Comparison of ENCODE assay signal across 21 mouse cellular contexts in the genomic region with DNA sequence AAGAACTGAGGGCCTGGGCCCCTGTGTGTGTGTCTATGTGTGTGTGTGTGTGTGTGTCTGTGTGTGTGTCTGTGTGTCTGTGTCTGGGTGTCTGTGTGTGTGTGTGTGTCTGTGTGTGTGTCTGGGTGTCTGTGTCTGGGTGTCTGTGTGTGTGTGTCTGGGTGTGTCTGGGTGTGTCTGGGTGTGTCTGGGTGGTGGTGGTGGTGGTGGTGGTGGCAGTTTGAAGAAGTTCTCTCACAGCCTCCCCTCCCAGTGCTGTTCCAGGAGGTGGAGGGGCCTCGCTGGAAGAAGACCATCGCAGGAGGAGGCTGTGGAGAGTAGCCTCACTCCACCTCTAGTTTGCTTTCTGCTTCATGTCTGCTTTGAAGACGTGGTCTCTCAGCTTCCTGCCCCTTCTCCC. TPM values are rescaled to one million over a fixed set of nuclear protein-coding genes. Genes with fewer than 3 reads are reported as not detected.
DNase-seq lines count a peak whose midpoint lies in the region; ATAC-seq and TF ChIP-seq lines count a peak whose summit lies in the region.
"Had no signal": no experiment of that assay in that cellular context is flagged by ENCODE, and none has a peak within 500 bp of the region (broad histone marks: within the 10 kb centered on the region; RNA-seq: fewer than 3 reads in every experiment).

No protein-coding gene starts in this region.

- DNase-seq in c-Kit-positive CD71-positive TER-119-positive erythroid progenitor cells, embryonic 14.5 days (ENCODE audit: low spot score) = peak; percentile 16
- no peak for DNase-seq in liver, embryonic 13.5 days
- DNase-seq in liver, postnatal 0 days = no peak
- DNase-seq in spleen, postnatal 10 days (ENCODE audit: low spot score in 2 of 2) = no peak
- no peak for DNase-seq in right cerebral cortex, postnatal 4 days
- DNase-seq in midbrain, embryonic 11.5 days (ENCODE audit: low spot score, missing footprints) = no peak
- no peak for DNase-seq in lung, postnatal 36 days
- DNase-seq: adrenal gland, postnatal 10 days; cerebellum, adult 11-12 months; cerebellum, adult 9-11 months; cerebellum, postnatal 36 days; gastrocnemius, postnatal 36 days; heart, adult 2 months; heart, postnatal 36 days had no signal

- peaks cover 27% of the 10 kb centered on the region for H3K4me1 ChIP-seq in liver, embryonic 13.5 days (replicated peaks)
- peaks cover 10% of the 10 kb centered on the region for H3K4me1 ChIP-seq in liver, postnatal 0 days (ENCODE audit: insufficient read depth)
- no peaks in the 10 kb centered on the region for H3K4me1 ChIP-seq in midbrain, embryonic 11.5 days (ENCODE audit: control insufficient read depth, insufficient read depth, low read length)

- peak overlapping the region; percentile 60 for H3K4me2 ChIP-seq in liver, embryonic 13.5 days
- H3K4me2 ChIP-seq in liver, postnatal 0 days (ENCODE audit: low read depth, low read length) = peak overlapping the region; percentile 55
- H3K4me2 ChIP-seq in midbrain, embryonic 11.5 days = no peak overlapping the region
- H3K4me2 ChIP-seq: embryonic facial prominence, embryonic 13.5 days; forebrain, embryonic 15.5 days; heart, embryonic 12.5 days; hindbrain, embryonic 15.5 days had no signal

- peak; percentile 67; the same call in 1 of the 2 replicates for ATAC-seq in erythroid progenitor cell, adult 5-6 weeks (replicated peaks; ENCODE audit: low FRiP score, poor library complexity, severe bottlenecking)
- peak; percentile 94 for ATAC-seq in liver, embryonic 13.5 days (ENCODE audit: low read depth)
- peak; percentile 45; the same call in 1 of the 2 replicates for ATAC-seq in liver, postnatal 0 days
- ATAC-seq in midbrain, embryonic 11.5 days (ENCODE audit: low FRiP score) = no peak
- ATAC-seq: forebrain, embryonic 15.5 days had no signal

- no peak for TF ChIP-seq CTCF in liver, postnatal 0 days (IDR thresholded peaks at IDR 0.05; ENCODE audit: low read depth)

- peak overlapping the region; percentile 24 for H3K4me3 ChIP-seq in liver, embryonic 13.5 days (replicated peaks)
- H3K4me3 ChIP-seq in liver, postnatal 0 days (ENCODE audit: low read depth, low read length) = no peak overlapping the region
- H3K4me3 ChIP-seq in midbrain, embryonic 11.5 days (ENCODE audit: low read depth, low read length) = no peak overlapping the region
- H3K4me3 ChIP-seq: embryonic facial prominence, embryonic 13.5 days; forebrain, embryonic 15.5 days; heart, adult 2 months; heart, embryonic 12.5 days; hindbrain, embryonic 15.5 days had no signal

- peak overlapping the region; percentile 52; the same call in 1 of the 2 replicates for H3K27ac ChIP-seq in liver, embryonic 13.5 days
- H3K27ac ChIP-seq in liver, postnatal 0 days (ENCODE audit: low read depth) = no peak overlapping the region
- no peak overlapping the region for H3K27ac ChIP-seq in midbrain, embryonic 11.5 days (ENCODE audit: low read depth, low read length)
- H3K27ac ChIP-seq: embryonic facial prominence, embryonic 13.5 days; forebrain, embryonic 15.5 days; heart, adult 2 months; hindbrain, embryonic 15.5 days had no signal

- no peaks in the 10 kb centered on the region for H3K36me3 ChIP-seq in liver, embryonic 13.5 days
- H3K36me3 ChIP-seq in liver, postnatal 0 days (replicated peaks; ENCODE audit: insufficient read depth, low read length) = no peaks in the 10 kb centered on the region
- H3K36me3 ChIP-seq in midbrain, embryonic 11.5 days (ENCODE audit: control insufficient read depth, insufficient read depth, low read length) = no peaks in the 10 kb centered on the region
- H3K36me3 ChIP-seq: embryonic facial prominence, embryonic 13.5 days; forebrain, embryonic 15.5 days; heart, embryonic 12.5 days; hindbrain, embryonic 15.5 days had no signal

- H3K9me3 ChIP-seq in liver, embryonic 13.5 days (replicated peaks) = no peaks in the 10 kb centered on the region
- H3K9me3 ChIP-seq in liver, postnatal 0 days (ENCODE audit: low read length) = no peaks in the 10 kb centered on the region
- H3K9me3 ChIP-seq in midbrain, embryonic 11.5 days (ENCODE audit: control insufficient read depth, low read length) = no peaks in the 10 kb centered on the region
- H3K9me3 ChIP-seq: embryonic facial prominence, embryonic 13.5 days; forebrain, embryonic 15.5 days; heart, embryonic 12.5 days; hindbrain, embryonic 15.5 days had no signal

- peak overlapping the region; percentile 39; the same call in 1 of the 2 replicates for H3K9ac ChIP-seq in liver, embryonic 13.5 days
- H3K9ac ChIP-seq in liver, postnatal 0 days (replicated peaks) = no peak overlapping the region
- H3K9ac ChIP-seq in midbrain, embryonic 11.5 days (ENCODE audit: low read length) = no peak overlapping the region
- H3K9ac ChIP-seq: embryonic facial prominence, embryonic 13.5 days; forebrain, embryonic 15.5 days; heart, embryonic 12.5 days; hindbrain, embryonic 15.5 days had no signal

- H3K27me3 ChIP-seq in liver, embryonic 13.5 days = peaks cover 21% of the 10 kb centered on the region
- H3K27me3 ChIP-seq in liver, postnatal 0 days (ENCODE audit: insufficient read depth, low read length) = no peaks in the 10 kb centered on the region
- H3K27me3 ChIP-seq in midbrain, embryonic 11.5 days (ENCODE audit: control insufficient read depth, insufficient read depth, low read length) = no peaks in the 10 kb centered on the region
- H3K27me3 ChIP-seq: embryonic facial prominence, embryonic 13.5 days; forebrain, embryonic 15.5 days; hindbrain, embryonic 15.5 days had no signal

- no peak for TF ChIP-seq EP300 in liver, postnatal 0 days (IDR thresholded peaks at IDR 0.05; ENCODE audit: low read depth)

- 11% methylated on average over 3 of the region's 3 CpGs for WGBS in liver, embryonic 13.5 days (ENCODE audit: insufficient replicate concordance)
- 57% methylated on average over 3 of the region's 3 CpGs for WGBS in liver, postnatal 0 days (ENCODE audit: insufficient replicate concordance)
- WGBS in midbrain, embryonic 11.5 days = 74% methylated on average over 3 of the region's 3 CpGs

RNA-seq across cellular contexts. Expression of gene Eif1b, which starts 10.4 kb away (rescaled TPM):
- total RNA-seq in erythroid progenitor cell, adult 5-6 weeks (2015; ENCODE audit: low replicate concordance) = 27.0 and 59.5 TPM in 2 replicates
- 28.9 and 31.4 TPM in 2 replicates for total RNA-seq in erythroid progenitor cell, adult 5-6 weeks (2017; ENCODE audit: low replicate concordance)
- polyA plus RNA-seq in liver, embryonic 13.5 days (2015; fragmentation: Nextera tagmentation; extraction: Ambion mirVana) = 101 and 115 TPM in 2 replicates
- 50.0 and 50.4 TPM in 2 replicates for polyA plus RNA-seq in liver, postnatal 0 days (2015; fragmentation: Nextera tagmentation; extraction: Ambion mirVana)
- 291 and 296 TPM in 2 replicates for polyA plus RNA-seq in midbrain, embryonic 11.5 days (2014; fragmentation: Nextera tagmentation; extraction: Ambion mirVana)

RNA-seq across cellular contexts. Expression of gene Entpd3, which starts 58.0 kb away (rescaled TPM):
- total RNA-seq in erythroid progenitor cell, adult 5-6 weeks (2015; ENCODE audit: low replicate concordance) = 0.42 TPM in 1 of 2 replicates, not detected in the other
- total RNA-seq in erythroid progenitor cell, adult 5-6 weeks (2017; ENCODE audit: low replicate concordance) = not detected in 2 replicates
- 0.07 and 0.09 TPM in 2 replicates for polyA plus RNA-seq in liver, embryonic 13.5 days (2015; fragmentation: Nextera tagmentation; extraction: Ambion mirVana)
- polyA plus RNA-seq in liver, postnatal 0 days (2015; fragmentation: Nextera tagmentation; extraction: Ambion mirVana) = 0.05 TPM in 1 of 2 replicates, not detected in the other
- 0.21 and 0.25 TPM in 2 replicates for polyA plus RNA-seq in midbrain, embryonic 11.5 days (2014; fragmentation: Nextera tagmentation; extraction: Ambion mirVana)
- total RNA-seq: gastrocnemius, adult 8-10 months; gastrocnemius, postnatal 36 days; heart, postnatal 36 days had no signal
- polyA plus RNA-seq: forebrain, embryonic 11.5 days had no signal
